Mouse (Mus musculus) heart, embryonic 12.5 days (tissue): Measurements from ENCODE around the gene Gm9970. TPM values are rescaled to one million over a fixed set of nuclear protein-coding genes. Genes with fewer than 3 reads are reported as not detected.

Experiments used
- ATAC-seq: fragments of 200-750 bp; cut with Nextera tagmentation; 2 replicates; pipeline ENCODE4 v1.8.0; 2017; ENCODE audit warnings: moderate TSS enrichment, moderate library complexity; ENCODE audit not compliant: insufficient number of reproducible peaks, low FRiP score
- H3K27ac ChIP-seq: fragments of 300-500 bp; sonication (generic); 2 replicates; pipeline ENCODE4 v1.5.1; 2016; ENCODE audit warnings: mild to moderate bottlenecking, moderate library complexity; ENCODE audit not compliant: poor library complexity, severe bottlenecking
- H3K27me3 ChIP-seq: fragments of 300-500 bp; sonication (generic); replicated peaks from 2 replicates; pipeline ENCODE4 v1.6.1; 2016; ENCODE audit warnings: mild to moderate bottlenecking, moderate library complexity
- H3K36me3 ChIP-seq: fragments of 300-500 bp; sonication (generic); 2 replicates; pipeline ENCODE4 v1.6.1; 2016; ENCODE audit warnings: mild to moderate bottlenecking, moderate library complexity
- H3K4me1 ChIP-seq: fragments of 300-500 bp; sonication (generic); replicated peaks from 2 replicates; pipeline ENCODE4 v1.6.1; 2016; ENCODE audit warnings: mild to moderate bottlenecking
- H3K4me2 ChIP-seq: fragments of 300-500 bp; sonication (generic); 2 replicates; pipeline ENCODE4 v1.6.1; 2016; ENCODE audit warnings: mild to moderate bottlenecking, moderate library complexity
- H3K4me3 ChIP-seq: fragments of 300-500 bp; sonication (generic); 2 replicates; pipeline ENCODE4 v1.5.1; 2016; ENCODE audit warnings: mild to moderate bottlenecking
- H3K9ac ChIP-seq: fragments of 300-500 bp; sonication (generic); 2 replicates; pipeline ENCODE4 v1.6.1; 2016; ENCODE audit warnings: mild to moderate bottlenecking, moderate library complexity
- H3K9me3 ChIP-seq: fragments of 300-500 bp; sonication (generic); replicated peaks from 2 replicates; pipeline ENCODE4 v1.6.1; 2016; ENCODE audit warnings: mild to moderate bottlenecking, moderate library complexity
- WGBS: fragments of 180-500 bp; shearing (Covaris S2); methylation state at CpG from one replicate; pipeline ENCODE4 v1.1.7; 2016; 5-methylcytosine and 5-hydroxymethylcytosine counted together
- polyA plus RNA-seq: library from polyadenylated mRNA; unstranded; fragments of >200 nt; fragmentation: Nextera tagmentation; extraction: Ambion mirVana; gene quantifications from 2 replicates; pipeline ENCODE4 v1.2.1, GENCODE M21; 2016

Gm9970 gene
- 0.34 TPM in 1 of 2 replicates, not detected in the other for polyA plus RNA-seq

DNA sequence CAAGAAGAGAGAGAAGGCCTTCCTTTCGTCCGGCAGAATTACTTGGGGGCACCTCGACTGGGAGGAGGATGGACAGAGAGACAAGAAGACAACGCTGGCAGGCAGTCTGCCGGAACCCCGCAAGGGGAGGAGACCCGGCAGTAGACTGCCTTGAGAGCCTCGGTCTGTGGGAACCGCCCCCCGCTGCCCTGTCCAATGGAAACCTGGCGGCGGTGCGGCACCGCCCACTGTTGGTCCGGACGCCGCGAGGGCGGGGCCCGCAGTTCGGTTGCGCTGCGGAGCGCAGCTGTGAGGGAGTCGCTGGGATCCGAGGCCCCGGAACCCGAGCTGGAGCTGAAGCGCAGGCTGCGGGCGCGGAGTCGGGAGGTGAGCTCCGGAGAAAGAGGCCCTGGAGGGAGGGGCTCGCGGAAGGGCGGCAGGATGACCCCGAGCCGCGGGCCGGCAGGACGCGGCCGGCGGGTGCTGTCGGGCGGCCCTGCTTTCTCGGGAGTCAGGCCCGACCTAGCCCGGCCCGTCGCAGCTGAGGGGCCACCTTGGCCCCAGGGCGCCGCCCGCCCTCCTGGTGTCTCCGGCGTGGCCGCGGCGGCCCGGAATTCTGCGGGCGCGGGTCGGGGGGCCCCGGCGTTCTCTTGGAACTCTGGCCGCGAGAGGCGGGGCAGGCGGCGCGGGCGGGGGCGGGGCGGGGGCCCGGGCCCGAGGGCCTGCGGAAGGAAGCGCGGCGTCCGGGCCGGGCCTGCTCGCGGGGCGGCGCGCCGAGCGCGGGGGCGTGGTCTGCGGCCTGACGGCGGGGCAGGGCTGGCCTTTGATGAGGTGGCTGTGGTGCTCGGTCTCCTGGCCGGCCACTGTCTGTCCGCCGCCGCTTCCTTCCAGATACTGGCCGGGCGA lies at the start of gene Gm9970, which contains the start of gene Nrbp1:
TSS of gene Gm9970 (minus strand) at position 596 of the 885 bp plus-strand sequence.
TSS of gene Nrbp1 (plus strand) at position 228 of the 885 bp plus-strand sequence.
- Histone ChIP-seq H3K4me3 (peak within 1 kb of the TSS; percentile 76), H3K4me1 (peaks cover 11% of the 10 kb centered on the region), H3K4me2 (peak within 1 kb of the TSS; percentile 85), H3K36me3 (peaks cover 24% of the 10 kb centered on the region), H3K27ac (peak within 1 kb of the TSS; percentile 98), H3K27me3 (no peaks in the 10 kb centered on the region), H3K9ac (peak within 1 kb of the TSS; percentile 97), H3K9me3 (no peaks in the 10 kb centered on the region)
- under 1% methylated on average over 102 of the region's 103 CpGs for WGBS
- ATAC-seq = peak; percentile 99

DNA sequence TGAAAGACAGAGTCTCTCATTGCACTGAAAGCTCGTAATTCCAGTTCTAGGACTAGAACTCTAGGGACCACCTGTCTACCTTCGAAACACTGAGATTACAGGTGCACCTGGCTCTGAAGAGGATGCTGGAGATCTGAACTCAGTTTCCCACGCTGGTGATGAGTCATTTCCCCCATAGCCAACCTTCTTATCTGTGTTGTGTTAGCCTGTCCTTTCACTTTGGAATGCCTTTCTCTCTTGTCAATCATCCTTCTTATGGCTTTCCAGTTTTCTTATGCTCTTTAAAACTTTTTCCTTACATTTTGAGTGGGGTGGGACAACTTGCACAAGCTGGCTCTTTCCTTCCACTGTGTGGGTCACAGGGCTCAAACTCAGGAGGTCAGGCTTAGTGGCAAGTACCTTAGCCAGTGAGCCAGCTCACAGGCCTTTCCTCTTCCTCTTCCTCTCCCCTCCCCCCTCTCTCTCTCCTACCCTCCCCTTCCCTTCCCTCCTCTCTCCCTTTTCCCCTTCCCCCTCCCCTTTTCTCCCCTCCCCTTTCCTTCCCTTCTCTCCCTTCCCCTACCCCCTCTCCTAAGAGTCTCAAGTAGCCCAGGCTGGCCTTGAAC lies 48.7 kb upstream of the Gm9970 start:
- Histone ChIP-seq H3K27ac (no peak overlapping the region), H3K4me3 (peak overlapping the region; percentile 63; the same call in 1 of the 2 replicates), H3K27me3 (no peaks in the 10 kb centered on the region), H3K9ac (0 out of 2 replicates have a peak overlapping the region, but pooled peaks have one; percentile 84), H3K9me3 (no peaks in the 10 kb centered on the region), H3K36me3 (peaks cover 30% of the 10 kb centered on the region), H3K4me1 (peaks cover 20% of the 10 kb centered on the region), H3K4me2 (peak overlapping the region; percentile 87)
- WGBS = 55% methylated on average over 3 of the region's 3 CpGs
- ATAC-seq = no peak

DNA sequence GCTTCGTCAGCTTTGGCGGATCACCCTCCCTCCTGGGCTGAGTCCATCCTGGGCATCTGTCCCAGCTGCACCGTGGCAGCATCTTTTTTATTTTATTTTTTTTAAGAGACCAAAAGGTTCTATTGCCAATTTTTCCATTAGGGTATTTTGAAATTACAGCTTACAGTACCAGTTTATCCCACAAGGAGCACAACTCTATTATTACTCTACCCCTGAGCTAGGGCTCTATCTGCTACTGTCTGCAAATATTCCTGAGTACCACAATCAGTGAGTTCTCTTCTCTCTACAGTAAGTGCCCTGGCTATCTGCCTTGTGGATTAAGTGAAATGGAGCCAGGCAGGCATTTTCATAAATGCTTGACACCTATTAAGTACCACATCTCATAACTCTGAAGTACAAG lies 47.6 kb upstream of the Gm9970 start:
- peaks cover 40% of the 10 kb centered on the region for H3K36me3 ChIP-seq
- H3K4me2 ChIP-seq = no peak overlapping the region
- 79% methylated on average over 3 of the region's 3 CpGs for WGBS
- H3K4me1 ChIP-seq = peaks cover 16% of the 10 kb centered on the region
- H3K27me3 ChIP-seq = no peaks in the 10 kb centered on the region
- H3K9me3 ChIP-seq = no peaks in the 10 kb centered on the region
- H3K9ac ChIP-seq = no peak overlapping the region
- ATAC-seq = no peak
- no peak overlapping the region for H3K4me3 ChIP-seq
- H3K27ac ChIP-seq = no peak overlapping the region

DNA sequence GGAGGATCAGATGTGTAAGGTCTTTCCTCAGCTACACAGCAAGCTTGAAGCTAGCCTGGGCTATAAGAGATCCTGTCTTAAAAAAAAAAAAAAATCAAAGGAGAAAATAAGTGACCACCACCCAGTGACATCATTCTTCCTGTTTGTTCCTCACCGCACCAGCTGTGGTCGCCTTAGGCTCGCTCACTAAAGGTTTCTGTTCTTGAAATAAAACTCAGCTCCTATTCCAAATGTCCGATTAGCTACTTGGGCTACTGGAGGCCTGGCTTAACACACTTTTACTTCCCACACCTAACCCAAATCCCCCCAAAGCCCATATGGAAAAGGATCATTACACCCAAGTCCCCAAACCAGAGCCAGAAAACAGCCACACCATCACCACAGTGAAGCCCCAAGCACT lies 47.2 kb upstream of the Gm9970 start:
- Histone ChIP-seq H3K4me3 (no peak overlapping the region), H3K9ac (no peak overlapping the region), H3K36me3 (peaks cover 43% of the 10 kb centered on the region), H3K4me1 (peaks cover 16% of the 10 kb centered on the region), H3K27ac (no peak overlapping the region), H3K27me3 (no peaks in the 10 kb centered on the region), H3K9me3 (no peaks in the 10 kb centered on the region), H3K4me2 (no peak overlapping the region)
- ATAC-seq = no peak
- WGBS = 61% methylated on average over 4 of the region's 4 CpGs

DNA sequence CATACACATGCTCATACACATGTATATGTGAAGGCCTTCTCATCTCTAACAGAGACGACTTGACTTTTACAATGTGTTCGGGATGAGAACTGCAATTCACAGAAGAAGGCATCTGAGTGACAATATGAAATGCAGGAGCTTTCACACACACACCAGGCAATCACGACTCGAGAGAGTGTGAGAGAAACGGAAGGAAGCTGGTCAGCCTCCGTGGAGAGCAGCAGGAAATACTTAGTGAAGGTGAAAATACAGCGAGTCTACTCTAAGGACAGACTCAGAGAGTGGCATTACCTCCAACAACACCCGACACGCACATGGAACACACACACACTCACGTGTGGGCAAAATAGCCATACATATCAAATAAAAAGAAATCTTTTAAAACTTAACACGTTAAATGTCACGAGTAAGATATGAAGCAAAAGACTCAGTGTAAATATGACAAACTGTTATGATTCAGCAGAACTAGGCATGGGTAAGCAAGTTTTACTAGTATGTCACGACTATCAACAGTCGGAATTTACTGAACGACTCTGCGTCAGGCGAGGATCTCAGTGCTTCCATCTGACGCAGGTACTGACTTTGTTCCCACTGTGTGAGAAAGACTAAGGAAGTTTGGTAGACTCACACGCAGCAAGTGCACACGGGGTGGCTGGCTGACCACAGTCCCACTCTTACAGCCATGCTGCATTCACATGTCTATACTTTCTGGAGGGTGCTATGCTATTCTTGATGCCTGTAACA lies 38.4 kb upstream of the Gm9970 start:
- WGBS = 82% methylated on average over 20 of the region's 20 CpGs
- Histone ChIP-seq H3K36me3 (peaks cover 84% of the 10 kb centered on the region), H3K4me2 (no peak overlapping the region)

DNA sequence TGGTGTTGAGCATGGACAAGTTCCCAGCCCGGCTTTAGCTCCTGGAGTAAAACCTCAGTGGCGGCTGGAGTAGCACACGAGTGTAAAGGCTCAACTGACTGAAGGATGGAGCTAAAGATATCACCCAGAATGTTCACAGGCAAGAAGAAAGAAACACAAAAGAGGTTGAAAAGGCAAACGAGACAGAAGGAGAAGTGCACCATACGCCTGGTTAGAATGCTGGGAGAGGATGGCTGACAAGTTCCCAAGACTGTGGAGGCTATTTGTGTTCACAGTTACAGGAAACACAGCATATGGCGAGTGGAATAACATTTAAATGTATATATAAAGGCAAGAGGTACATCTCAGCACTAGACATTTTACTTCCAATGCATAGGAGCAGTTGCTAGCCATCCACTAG lies 32.0 kb upstream of the Gm9970 start:
- no peak overlapping the region for H3K4me3 ChIP-seq
- H3K9ac ChIP-seq = no peak overlapping the region
- WGBS = 77% methylated on average over 6 of the region's 6 CpGs
- no peak overlapping the region for H3K27ac ChIP-seq
- peaks cover 73% of the 10 kb centered on the region for H3K36me3 ChIP-seq
- H3K4me2 ChIP-seq = no peak overlapping the region
- ATAC-seq = no peak
- no peaks in the 10 kb centered on the region for H3K4me1 ChIP-seq
- H3K9me3 ChIP-seq = no peaks in the 10 kb centered on the region
- H3K27me3 ChIP-seq = no peaks in the 10 kb centered on the region

More for the DNA sequence above, 38.4 kb upstream of the Gm9970 start:
- Histone ChIP-seq H3K9ac (no peak overlapping the region), H3K9me3 (no peaks in the 10 kb centered on the region), H3K27me3 (no peaks in the 10 kb centered on the region), H3K4me1 (no peaks in the 10 kb centered on the region), H3K27ac (no peak overlapping the region), H3K4me3 (no peak overlapping the region)
- no peak for ATAC-seq

DNA sequence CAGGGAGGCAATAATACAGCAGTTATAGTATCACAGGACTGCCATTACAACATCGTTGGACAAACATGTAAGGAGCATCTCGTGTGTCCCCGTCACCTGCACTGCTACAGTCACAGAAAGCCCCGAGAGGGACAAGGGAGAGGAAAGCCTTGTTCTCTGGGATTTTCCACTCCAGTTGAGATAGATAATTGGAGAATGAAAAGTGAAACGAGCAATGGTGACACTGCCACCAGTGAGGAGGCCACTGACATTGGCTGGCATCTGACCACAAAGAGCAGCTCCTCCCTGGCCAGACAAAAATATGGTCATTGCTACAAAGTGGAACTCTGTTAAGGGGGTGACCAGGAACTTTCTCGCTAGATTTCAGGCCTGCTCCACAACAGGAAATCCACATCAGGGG lies 26.7 kb upstream of the Gm9970 start:
- no peak overlapping the region for H3K4me2 ChIP-seq
- no peak for ATAC-seq
- no peaks in the 10 kb centered on the region for H3K4me1 ChIP-seq
- H3K27me3 ChIP-seq = no peaks in the 10 kb centered on the region
- 80% methylated on average over 6 of the region's 6 CpGs for WGBS
- H3K9ac ChIP-seq = no peak overlapping the region
- no peaks in the 10 kb centered on the region for H3K9me3 ChIP-seq
- H3K27ac ChIP-seq = no peak overlapping the region
- no peak overlapping the region for H3K4me3 ChIP-seq
- peaks cover 92% of the 10 kb centered on the region for H3K36me3 ChIP-seq

DNA sequence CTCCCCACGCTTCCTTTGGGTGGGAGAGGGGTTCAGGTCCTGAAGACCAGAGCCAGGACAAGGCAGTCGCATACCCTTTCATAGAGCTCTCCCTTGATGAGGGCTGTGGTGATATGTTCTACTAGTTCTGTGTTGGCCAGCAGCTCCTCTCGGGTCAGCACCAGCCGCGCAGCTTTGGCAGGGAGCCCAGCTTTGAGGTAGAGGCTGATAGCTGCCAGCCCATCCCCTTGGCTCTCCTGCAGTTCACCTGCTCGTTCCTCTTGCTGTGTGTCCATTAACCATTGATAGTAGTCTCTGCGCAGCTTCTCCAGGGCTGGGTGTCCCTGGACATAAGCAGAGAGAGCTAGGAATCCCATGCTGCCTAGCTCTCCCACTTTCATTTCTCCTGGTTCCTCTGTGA lies 25.1 kb upstream of the Gm9970 start:
- Histone ChIP-seq H3K27me3 (no peaks in the 10 kb centered on the region), H3K9ac (no peak overlapping the region), H3K4me1 (no peaks in the 10 kb centered on the region), H3K27ac (no peak overlapping the region), H3K9me3 (no peaks in the 10 kb centered on the region), H3K36me3 (peaks cover 92% of the 10 kb centered on the region), H3K4me3 (no peak overlapping the region), H3K4me2 (no peak overlapping the region)
- 78% methylated on average over 7 of the region's 7 CpGs for WGBS
- no peak for ATAC-seq

DNA sequence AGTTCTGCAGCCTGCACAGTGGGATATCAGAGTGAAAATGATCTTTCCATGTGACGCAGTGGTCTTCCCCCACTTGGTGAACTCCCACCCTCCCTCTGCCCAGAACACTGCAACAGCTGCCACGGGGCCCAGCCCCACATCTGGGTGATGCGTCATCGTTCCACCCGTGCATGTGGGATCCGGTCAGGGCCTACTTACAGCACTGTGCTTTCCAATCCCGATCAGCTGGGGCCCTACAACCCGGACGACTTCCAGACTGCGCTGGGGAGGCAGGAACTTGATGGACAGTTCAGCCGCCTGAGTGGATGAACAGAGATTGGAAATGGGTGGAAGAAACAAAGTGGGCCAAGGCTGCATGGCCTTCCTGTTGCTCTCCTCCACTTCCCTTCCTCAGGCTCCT lies 16.6 kb upstream of the Gm9970 start:
- Histone ChIP-seq H3K27ac (no peak overlapping the region), H3K4me3 (no peak overlapping the region), H3K4me1 (peaks cover 20% of the 10 kb centered on the region), H3K4me2 (no peak overlapping the region), H3K9me3 (no peaks in the 10 kb centered on the region), H3K27me3 (no peaks in the 10 kb centered on the region), H3K9ac (no peak overlapping the region), H3K36me3 (peaks cover 86% of the 10 kb centered on the region)
- WGBS = 84% methylated on average over 11 of the region's 11 CpGs
- ATAC-seq = no peak

DNA sequence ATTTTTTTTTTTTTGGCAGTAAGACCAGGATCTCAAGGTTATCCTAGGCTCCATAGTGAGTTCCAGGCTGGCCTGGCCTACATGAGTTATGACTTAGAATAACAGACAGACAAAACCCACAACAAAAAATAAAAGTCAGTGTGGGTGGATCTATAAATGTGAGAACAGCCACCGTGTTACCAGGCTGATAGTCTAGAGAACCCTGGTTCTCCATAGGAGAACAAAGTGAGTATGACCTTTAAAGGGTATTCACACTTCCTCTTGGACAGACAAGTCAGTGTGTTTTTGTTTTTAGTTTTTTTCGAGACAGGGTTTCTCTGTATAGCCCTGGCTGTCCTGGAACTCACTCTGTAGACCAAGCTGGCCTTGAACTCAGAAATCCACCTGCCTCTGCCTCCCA lies 14.9 kb upstream of the Gm9970 start:
- 85% methylated on average over 2 of the region's 2 CpGs for WGBS
- Histone ChIP-seq H3K36me3 (peaks cover 90% of the 10 kb centered on the region), H3K27me3 (no peaks in the 10 kb centered on the region), H3K9me3 (no peaks in the 10 kb centered on the region), H3K27ac (no peak overlapping the region), H3K4me3 (no peak overlapping the region), H3K9ac (no peak overlapping the region), H3K4me1 (peaks cover 37% of the 10 kb centered on the region), H3K4me2 (no peak overlapping the region)
- ATAC-seq = no peak

DNA sequence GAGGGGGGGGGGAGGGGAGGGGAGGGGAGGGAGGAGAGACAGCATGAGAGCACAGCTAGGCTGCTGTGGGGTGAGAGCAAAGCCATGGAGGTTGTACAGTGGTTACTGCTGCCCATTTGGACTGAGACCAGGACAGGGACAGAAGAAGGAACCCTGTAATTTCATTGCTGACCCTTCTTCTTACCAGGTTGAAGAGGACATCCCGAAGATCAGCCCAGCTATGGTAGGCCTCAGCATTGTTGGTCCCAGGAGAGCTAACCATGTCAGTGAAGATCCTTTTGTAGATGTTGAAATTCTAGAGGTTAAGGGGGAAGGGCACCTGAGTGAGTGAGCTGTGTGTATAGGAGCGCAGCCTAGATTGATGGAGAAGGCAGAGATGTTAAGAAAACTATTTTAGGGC lies 14.3 kb upstream of the Gm9970 start:
- H3K27me3 ChIP-seq = no peaks in the 10 kb centered on the region
- 93% methylated on average over 2 of the region's 2 CpGs for WGBS
- H3K27ac ChIP-seq = no peak overlapping the region
- ATAC-seq = no peak
- peaks cover 43% of the 10 kb centered on the region for H3K4me1 ChIP-seq
- no peak overlapping the region for H3K4me3 ChIP-seq
- H3K9ac ChIP-seq = no peak overlapping the region
- H3K36me3 ChIP-seq = peaks cover 90% of the 10 kb centered on the region
- no peak overlapping the region for H3K4me2 ChIP-seq
- H3K9me3 ChIP-seq = no peaks in the 10 kb centered on the region
